Mouse (Mus musculus): Measurements from ENCODE around the gene Cbarp.

Gene Cbarp

DNA sequence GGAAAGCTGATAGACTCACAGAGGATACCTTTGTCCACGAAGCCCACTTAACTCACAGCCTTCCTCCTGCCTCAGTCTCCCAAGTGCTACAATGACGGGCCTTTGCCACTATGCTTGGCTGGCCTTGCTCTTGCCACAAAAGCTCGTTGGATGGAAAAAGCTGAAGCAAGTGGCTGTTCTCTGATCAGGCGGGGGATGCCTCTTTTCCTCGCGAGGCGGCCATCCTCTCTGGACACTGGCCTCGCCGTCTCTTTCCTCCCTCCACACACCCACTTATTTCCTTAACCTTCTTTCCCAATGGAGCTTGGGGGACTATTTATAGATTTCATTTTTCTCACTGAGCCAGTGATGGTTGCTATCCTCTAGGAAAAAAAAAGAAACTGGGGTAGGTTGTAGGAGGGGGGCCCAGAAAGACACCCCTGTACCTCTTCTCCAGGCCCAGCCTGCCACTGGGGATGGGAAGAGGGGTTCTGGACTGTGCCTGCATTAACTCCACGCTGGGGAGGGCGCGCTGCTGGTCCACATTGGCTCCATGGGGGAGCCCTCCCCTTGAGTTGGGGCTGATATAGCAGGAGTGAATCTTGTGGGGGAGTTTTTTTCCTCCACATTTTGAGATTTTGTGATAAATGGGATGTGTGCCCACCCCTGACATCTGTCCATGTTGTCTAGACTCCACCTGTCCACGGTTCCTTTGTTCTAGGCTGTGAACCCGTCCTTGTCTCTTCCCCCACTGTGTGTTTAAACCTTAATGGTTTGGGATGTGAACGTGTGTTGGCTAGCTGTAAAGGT lies 16.7 kb upstream of the Cbarp start:
- no peak for DNase-seq (ENCODE audit: extremely low read depth, low read depth, low spot score)

DNA sequence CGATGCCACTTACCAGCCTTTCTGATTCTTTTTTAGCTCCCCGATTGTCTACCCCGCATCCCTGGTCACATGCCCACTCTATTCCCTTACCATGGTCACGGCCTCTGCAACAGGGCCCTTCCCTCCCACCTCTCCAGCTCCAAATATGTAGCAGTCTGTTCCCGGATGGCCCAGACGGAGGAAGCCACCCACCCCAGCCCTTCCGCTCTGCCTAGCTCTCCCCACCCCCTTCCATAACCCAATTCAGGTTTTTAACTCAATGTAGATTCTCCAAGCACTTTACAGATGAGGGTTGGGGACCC lies 16.1 kb upstream of the Cbarp start:
- no peak for DNase-seq (ENCODE audit: extremely low read depth, low read depth, low spot score)

DNA sequence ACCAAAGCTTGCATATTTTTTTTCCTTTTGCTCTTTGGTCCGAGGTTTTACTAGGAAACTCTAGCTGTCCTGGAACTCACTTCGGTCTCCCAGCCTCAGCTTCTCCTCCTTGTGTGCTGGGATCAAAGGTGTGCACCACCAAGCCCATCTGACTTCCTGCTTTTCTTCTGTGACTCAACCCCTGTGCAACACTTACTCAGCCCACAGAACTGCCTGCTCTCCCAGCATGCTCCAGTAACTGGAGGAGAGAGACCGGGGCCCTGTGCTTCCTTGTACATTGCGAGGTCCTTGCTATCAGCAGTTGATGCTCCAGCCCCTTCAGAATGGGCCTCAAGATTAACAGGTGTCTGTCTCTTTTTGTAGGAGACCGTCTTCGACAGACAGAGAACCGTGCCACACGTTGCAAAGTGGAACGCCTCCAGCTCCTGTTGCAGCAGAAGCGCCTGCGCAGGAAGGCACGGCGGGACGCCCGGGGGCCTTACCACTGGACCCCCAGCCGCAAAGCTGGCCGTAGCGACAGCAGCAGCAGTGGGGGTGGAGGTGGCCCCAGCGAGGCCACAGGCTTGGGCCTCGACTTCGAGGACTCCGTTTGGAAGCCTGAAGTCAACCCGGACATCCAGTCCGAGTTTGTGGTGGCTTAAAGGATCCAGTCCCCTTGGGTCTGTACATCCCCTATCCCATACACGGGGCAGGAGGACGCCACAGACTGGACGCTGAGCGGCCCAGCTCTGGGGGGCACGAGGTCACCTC lies 15.5 kb upstream of the Cbarp start:
- no peak for DNase-seq (ENCODE audit: extremely low read depth, low read depth, low spot score)

DNA sequence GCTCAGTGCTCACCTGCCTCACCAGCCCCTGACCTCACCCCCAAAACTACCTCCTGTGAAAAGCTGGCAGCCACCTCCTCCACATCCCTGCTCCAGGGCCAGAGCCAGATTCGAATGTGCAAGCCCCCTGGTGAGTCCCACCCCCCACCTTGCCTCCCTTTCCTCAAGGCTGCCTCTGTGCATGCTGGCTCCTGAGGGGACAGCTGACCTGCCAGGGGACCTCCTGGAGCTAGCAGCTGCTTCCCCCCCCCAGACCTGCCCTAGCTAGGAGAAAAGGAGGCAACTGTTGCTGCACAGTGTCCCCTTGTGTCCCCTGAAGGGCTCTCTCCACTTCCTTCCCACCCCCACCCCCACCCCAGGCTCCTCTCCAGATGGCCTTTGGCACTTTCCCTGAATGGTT lies 14.6 kb upstream of the Cbarp start:
- DNase-seq (ENCODE audit: extremely low read depth, low read depth, low spot score): no peak

DNA sequence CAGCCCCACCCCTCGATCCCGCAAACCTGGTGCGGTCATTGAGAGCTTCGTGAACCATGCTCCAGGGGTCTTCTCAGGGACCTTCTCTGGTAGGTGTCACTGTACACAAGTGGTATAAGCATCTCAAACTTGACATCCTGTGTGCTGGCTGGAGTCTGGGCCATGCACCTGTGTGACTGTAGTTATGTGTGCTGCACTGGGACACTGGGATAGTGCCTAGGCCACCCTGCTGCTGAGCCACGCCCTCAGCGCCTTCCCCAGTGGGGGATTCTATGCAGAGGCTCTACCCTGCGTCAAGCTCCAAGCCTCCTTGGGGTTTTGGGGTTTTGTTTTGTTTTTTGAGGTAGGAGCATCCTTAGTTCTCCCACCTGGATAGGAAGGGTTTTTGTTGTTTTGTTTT lies 13.7 kb upstream of the Cbarp start:
- no peak for DNase-seq (ENCODE audit: extremely low read depth, low read depth, low spot score)

DNA sequence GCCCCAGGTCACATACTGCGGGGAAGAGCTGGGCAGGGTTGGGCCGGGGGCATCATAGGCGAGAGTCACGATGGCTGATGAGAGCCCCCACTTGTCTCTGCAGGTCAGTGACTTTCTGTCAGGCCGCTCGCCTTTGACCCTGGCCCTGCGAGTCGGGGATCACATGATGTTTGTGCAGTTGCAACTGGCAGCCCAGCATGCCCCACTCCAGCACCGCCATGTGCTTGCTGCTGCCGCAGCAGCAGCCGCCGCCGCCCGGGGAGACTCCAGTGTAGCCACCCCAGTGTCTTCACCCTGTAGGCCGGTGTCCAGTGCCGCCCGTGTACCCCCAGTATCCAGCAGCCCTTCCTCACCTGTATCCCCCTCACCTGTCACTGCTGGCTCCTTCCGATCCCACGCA lies 13.1 kb upstream of the Cbarp start:
- no peak for DNase-seq (ENCODE audit: extremely low read depth, low read depth, low spot score)

DNA sequence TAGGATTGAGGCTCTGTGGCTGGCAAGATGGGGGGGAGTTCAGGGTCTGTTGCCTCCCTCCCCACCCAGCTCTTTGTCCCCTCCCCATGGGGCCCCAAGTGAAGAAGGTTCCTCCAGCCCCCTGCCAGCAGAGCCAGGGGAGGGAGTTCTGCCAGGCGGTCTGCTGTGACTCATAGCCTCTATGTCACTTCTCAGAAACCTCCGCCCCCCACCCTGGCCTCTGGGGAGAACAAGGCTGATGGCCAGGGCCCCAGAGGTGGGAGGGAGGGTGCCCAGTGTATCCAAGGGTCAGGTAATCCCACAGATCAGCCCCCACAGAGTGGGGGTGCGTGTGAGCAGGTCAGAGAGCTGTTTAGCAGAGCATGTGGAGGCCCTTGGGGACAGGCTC lies 12.2 kb upstream of the Cbarp start:
- no peak for DNase-seq (ENCODE audit: extremely low read depth, low read depth, low spot score)

DNA sequence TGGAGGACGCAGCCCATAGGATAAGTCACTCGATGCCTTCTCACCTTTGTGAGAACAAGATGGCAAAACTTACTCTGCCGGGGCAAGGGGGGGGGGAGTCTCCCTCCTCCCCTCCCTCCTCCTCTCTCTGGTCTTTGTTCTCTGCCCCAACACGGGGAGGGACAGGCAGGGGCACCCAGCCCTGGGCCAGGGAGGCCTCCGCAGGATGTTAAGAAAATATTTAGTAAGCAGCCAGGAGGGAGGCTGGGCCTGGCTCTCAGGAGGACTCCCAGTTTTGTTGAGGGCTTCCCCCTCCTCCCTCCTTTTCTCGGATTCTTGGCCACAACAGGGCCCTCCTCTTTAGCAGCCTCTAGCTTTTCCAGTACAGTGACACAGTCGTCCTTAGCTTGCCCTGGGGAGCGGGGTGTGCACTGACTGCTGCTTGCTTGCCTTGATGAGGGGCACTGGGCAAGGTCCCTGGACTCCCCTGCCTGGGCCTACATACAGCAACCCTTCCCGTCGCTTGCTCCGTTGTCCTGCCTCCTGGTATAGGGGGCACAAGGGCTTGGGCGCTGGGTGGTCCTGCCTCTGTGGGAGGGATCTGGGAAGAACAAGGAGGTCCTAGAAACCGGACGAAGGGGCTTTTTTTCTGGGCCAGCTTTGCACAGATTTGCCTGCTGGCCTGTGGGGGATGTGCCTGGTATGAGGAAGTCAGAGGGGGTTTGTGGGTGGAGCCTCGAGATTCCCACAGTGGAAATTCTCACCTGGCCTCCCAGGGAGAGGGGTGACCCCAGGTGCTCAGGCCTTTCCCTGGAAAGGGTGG lies 11.6 kb upstream of the Cbarp start:
- no peak for DNase-seq (ENCODE audit: extremely low read depth, low read depth, low spot score)

DNA sequence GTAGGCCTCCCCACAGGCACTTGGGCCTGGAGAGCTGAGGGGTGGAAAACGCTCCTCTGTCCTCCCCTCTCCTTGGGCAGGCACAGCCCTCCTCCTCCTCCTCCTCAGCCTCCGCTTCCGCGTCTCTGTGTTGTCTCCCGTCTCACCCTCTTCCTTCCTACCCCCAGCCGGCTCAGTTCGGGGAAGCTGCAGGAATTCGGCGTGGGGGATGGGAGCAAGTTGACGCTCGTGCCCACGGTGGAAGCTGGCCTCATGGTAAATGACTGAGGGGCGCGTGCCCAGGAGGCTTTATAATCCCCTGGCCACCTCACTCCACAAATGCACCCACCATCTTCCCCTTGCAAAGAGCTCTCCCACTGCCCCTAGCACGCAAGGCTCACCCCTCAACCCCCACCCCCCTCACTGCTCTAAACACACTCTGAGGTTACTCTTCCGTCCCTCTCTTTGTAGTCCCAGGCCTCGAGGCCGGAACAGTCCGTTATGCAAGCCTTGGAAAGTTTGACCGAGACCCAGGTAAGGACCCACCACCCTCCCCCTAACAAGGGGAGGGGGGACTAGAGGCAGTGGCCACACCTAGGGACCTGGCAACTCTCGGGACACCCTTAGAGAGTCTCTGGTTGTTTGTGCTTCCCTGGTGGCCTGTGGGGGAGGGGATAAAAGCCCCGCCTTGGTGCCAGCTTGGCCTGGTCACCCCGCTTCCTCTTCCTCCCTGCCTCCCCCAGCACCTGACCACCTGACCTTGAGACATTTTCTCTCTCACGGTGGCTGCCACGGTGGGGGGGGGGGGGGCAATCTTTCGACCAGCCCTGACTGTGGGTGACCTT lies 10.8 kb upstream of the Cbarp start:
- DNase-seq (ENCODE audit: extremely low read depth, low read depth, low spot score): no peak

DNA sequence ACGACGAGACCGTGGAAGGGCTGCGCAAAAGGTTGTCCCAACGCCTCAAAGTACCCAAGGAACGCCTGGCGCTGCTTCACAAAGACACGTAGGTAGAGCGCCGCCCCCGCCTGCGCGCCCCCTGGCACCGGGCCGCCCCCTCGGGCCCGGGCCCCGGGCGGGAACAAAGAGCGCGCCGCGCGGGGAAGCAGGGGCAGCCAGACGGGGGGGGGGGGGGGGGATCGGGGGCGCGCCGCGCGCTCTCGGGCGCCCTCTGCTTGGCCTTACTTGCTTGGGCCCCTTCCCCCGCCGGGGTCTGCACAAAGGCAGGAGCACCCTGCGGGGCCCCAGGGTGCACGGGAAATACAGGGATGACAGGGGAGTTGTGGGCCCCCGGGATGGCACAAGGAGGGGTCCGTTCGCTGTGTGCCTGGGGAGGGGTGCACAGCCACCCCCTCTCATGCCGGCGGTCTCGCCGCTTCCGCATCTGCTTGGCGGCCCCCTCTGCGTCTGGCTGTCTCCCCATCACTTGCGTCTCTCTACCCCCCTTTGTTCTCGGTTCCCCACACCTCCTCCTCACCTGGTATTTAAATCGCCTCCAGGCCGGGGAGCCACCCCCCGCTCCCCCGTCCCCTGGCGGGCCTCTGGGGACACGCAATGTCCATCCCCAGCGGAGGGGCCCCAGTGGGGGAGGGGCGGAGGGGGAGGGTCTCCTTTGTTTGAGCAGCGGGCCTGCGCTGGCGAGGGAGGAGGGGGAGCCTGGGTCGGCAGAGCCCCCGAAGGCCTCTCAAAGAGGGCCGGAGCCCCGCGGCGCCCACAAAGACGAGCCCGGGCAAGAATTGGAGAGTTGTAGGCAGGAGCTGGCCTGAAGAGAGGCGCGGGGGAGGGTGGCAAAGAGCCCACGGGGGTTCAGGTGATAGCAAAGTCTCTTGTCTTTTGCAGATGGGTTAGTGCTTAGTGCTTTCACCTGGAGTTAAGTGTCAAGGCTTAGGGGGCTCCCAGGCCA lies 9.9 kb upstream of the Cbarp start:
- DNase-seq (ENCODE audit: extremely low read depth, low read depth, low spot score): no peak

DNA sequence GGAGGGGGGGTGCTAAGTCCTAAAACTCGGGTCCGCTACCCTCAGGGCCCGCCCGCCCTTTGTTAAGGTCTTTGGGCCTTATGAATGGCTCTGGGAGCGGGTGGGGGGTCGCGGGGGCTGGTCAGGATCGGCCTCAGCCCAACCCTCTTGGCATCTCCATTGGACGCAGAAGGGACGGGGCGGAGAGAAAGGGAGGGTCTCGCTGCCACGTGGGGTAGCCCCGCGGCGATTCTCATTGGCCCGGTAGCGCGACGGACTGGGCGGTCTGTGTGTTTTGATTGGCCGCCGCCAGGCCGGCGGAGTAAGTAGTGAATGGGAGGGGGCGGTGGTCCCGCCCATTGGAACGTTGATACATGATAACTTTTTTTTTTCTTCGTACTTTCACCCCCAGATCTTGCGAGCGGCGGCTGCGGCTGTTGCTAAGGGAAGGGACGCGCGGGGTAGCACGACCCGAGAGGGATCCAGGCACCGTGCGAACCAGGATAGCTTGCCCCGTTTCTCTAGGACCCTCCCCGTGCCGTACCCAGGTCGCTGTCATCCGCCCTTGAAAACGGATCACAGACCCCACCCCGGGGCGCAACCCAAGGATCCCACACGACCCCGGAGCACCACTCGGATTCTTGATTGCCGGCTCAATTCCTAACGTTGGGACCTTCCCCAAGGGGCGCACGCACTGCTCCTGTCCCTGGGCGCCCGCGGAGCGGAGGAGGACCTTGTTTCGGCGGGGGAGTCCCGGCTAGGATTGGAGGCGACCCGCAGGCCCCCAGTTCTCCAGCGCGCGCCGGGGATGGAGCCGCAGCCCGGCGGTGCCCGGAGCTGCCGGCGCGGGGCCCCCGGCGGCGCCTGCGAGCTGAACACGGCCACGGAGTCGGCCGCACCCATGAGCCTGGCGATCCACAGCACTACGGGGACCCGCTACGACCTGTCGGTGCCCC lies 8.9 kb upstream of the Cbarp start:
- no peak for DNase-seq (ENCODE audit: extremely low read depth, low read depth, low spot score)

DNA sequence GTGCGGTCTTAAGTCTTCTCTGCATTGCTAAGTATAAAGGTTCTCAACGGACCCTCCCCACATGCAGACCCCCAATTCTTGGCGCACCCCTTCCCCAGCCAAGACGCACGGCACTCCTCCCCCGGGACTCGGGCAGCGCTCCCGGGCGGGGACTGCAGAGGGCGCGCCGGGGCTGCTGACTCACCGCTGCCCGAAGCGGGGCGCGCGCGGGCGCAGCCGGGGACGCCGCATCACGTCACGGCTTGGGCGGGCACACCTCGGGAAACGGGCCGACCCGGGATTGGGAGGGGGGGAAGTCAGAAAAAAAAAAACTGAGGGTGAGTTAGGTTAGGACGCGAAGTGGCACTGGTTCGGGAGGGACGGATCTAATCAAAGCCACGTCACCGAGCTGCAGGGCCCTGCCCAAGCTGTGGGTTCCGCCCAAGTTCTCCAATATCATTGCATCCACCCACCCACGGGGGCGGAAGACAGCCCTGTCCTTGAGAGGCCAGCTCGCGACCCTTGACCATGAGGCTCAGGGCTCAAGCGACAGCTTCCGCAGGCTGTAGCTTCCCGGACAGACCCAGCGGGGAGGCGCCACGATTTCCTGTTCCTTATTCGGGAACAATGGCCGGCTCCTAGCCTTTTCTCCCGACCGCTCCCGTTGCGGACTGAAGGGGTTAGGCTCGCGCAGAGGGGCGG lies 8.1 kb upstream of the Cbarp start:
- DNase-seq (ENCODE audit: extremely low read depth, low read depth, low spot score): no peak

DNA sequence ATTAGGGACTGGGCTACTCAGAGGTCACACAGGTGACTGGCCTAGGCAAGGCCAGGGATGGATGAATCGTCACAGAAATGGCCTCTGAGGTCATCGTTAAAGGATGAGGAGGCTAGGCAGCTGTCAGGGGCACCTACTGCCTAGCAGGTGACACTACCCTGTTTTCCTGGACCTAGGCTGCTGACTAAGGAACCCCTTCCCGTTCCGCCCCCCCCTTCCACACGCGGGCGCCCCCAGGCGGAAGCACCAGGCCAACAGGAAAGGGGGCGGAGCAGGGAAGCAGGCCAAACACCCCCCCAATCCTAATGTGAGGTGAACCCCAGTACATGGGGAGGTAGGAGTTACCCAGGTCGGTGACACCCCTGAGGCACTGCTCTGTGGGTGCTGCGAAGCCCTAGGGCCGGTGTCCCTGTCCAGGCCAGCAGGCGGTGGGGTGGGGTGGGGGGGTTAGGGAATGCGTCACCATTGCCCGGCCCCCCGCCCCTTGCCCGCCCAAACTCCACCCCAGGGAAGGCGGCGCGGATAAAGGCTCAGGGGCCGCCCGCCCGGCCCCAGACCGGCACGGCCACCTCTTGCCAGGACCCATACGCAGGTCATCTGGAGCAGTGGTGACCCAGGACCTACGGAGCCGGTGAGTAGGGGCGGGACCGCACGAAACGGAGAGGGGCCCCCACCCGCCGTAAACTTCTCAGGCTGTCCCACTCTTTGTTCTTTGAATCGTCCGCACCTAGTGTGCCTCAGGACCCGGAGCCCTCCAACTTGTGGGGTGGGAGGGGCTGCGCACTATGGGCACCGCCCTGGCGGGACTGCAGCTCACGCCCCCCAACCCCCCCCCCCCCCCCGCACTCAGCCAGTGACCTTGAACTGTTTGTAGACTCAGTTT lies 7.3 kb upstream of the Cbarp start, which contains the start of gene Midn:
TSS of gene Midn (plus strand) at position 554 of the 883 bp plus-strand sequence.
- no peak for DNase-seq (ENCODE audit: extremely low read depth, low read depth, low spot score)

DNA sequence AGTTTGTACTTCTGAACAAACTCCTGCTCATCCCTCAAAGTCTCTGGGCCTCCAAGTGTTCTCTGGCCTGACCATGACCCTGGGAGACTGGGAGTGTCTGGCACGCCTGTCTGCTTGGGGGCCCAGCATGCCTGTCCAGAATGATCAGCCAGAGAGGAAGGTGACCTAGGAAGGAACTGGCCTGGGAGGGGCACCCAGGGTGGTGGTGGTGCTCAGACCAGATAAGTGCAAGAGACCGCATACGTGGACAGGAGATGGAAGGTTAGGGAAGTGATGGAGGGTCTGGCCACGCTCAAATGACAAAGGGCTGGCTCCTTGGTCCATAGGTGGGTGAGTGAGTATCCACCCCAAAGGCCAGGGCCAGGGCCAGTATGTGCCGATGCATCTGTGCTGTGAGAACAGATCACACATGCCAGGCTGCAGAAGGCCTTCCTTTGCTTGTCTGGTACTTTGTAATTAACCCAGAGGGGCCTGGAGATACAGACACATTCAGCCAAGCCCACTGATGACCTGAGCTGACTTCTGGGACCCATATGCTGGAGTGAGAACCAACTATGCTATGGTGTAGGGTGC lies 6.6 kb upstream of the Cbarp start:
- no peak for DNase-seq (ENCODE audit: extremely low read depth, low read depth, low spot score)

DNA sequence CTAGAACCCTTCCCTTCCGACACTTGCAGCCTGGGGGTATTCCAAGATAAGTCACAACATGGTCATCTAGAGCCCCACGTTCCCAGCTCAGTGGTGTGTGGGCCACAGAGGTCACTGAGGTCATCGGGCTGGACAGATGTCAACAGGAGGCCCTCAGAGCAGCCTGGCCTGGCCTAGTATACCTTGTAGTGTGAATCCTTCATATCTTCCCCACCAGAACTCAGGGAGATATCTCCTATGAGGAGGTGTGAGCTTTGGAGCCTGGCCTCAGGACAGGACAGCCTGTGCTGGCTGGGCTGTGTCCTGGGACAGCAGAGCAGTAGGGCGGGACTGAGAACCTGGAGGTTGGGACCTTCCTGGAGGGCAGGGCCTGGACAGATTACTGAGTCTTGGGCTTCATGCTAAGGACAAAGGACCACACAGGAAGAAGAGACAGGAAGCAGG lies 6.0 kb upstream of the Cbarp start:
- no peak for DNase-seq (ENCODE audit: extremely low read depth, low read depth, low spot score)

DNA sequence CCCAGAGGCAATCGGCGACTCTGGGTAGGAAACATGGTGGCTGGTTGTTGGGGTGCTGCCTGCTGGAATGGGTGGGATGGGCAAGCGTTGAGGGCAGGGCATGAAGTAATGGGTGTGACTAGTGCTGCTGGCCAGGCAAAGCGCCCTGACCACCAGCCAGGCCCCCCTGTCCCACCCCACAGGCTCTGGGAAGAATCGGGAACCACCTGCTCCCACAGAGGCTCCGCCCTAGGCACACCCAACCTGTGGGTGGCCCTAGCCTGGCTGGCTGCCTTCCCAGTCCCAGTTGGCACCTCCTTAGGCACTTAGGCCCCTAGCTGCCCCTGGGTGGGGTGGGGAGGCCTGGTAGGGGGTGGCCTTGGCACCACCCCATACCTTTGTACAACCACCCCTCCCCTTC lies 5.3 kb upstream of the Cbarp start:
- DNase-seq (ENCODE audit: extremely low read depth, low read depth, low spot score): no peak
